Mouse (Mus musculus): ENCODE data around the gene Twist2.

- TF ChIP-seq POLR2A (IDR thresholded peaks at IDR 0.05; ENCODE audit: control insufficient read depth, low read depth, low read length) (no peak), CTCF (IDR thresholded peaks at IDR 0.05; ENCODE audit: control insufficient read depth, insufficient read depth, insufficient replicate concordance, low read depth, low read length) (no peak)
Observed at GRCm38 (mm10) chr1:91770221-91770624, 31.0 kb upstream of the Twist2 start.
